Mouse (Mus musculus) hindbrain, embryonic 12.5 days (tissue): ENCODE data around the gene Rassf1. TPM values are rescaled to one million over a fixed set of nuclear protein-coding genes. Genes with fewer than 3 reads are reported as not detected.

ENCODE experiments used
- ATAC-seq: fragments of 200-750 bp; cut with Nextera tagmentation; 2 replicates; pipeline ENCODE4 v1.8.0; 2017; ENCODE audit warnings: moderate TSS enrichment; ENCODE audit not compliant: low FRiP score
- H3K27ac ChIP-seq: fragments of 300-500 bp; sonication (generic); 2 replicates; pipeline ENCODE4 v1.5.1; 2016; ENCODE audit warnings: mild to moderate bottlenecking
- H3K27me3 ChIP-seq: fragments of 300-500 bp; sonication (generic); 2 replicates; pipeline ENCODE4 v1.6.1; 2016; ENCODE audit warnings: mild to moderate bottlenecking
- H3K36me3 ChIP-seq: fragments of 300-500 bp; sonication (generic); 2 replicates; pipeline ENCODE4 v1.6.1; 2016; ENCODE audit warnings: mild to moderate bottlenecking
- H3K4me1 ChIP-seq: fragments of 300-500 bp; sonication (generic); 2 replicates; pipeline ENCODE4 v1.6.1; 2016
- H3K4me2 ChIP-seq: fragments of 300-500 bp; sonication (generic); replicated peaks from 2 replicates; pipeline ENCODE4 v1.6.1; 2016; ENCODE audit warnings: mild to moderate bottlenecking
- H3K4me3 ChIP-seq: fragments of 300-500 bp; sonication (generic); 2 replicates; pipeline ENCODE4 v1.5.1; 2016; ENCODE audit warnings: mild to moderate bottlenecking
- H3K9ac ChIP-seq: fragments of 300-500 bp; sonication (generic); 2 replicates; pipeline ENCODE4 v1.6.1; 2016; ENCODE audit warnings: mild to moderate bottlenecking, moderate library complexity
- H3K9me3 ChIP-seq: fragments of 300-500 bp; sonication (generic); replicated peaks from 2 replicates; pipeline ENCODE4 v1.6.1; 2016; ENCODE audit warnings: mild to moderate bottlenecking
- WGBS: fragments of 180-500 bp; shearing (Covaris S2); methylation state at CpG from one replicate; pipeline ENCODE4 v1.1.7; 2016; 5-methylcytosine and 5-hydroxymethylcytosine counted together
- polyA plus RNA-seq: library from polyadenylated mRNA; unstranded; fragments of >200 nt; fragmentation: Nextera tagmentation; extraction: Ambion mirVana; gene quantifications from 2 replicates; pipeline ENCODE4 v1.2.1, GENCODE M21; 2016

Gene Rassf1
- polyA plus RNA-seq, 1 experiment from 2014 or later: 39.9 TPM

- H3K4me1 ChIP-seq: peaks cover 33% of the 10 kb centered on the region
- H3K36me3 ChIP-seq: peaks cover 14% of the 10 kb centered on the region
- no peak for ATAC-seq
- H3K27ac ChIP-seq: no peak within 1 kb of the TSS
- 90% methylated on average over 3 of the region's 3 CpGs for WGBS
- H3K4me2 ChIP-seq: 0 out of 2 replicates have a peak within 1 kb of the TSS, but pooled peaks have one; percentile 97
- H3K4me3 ChIP-seq: no peak within 1 kb of the TSS
- no peaks in the 10 kb centered on the region for H3K9me3 ChIP-seq
- H3K27me3 ChIP-seq: no peaks in the 10 kb centered on the region
- H3K9ac ChIP-seq: no peak within 1 kb of the TSS
Measured at GRCm38 (mm10) chr9:107578587-107578986, 27.2 kb downstream of the Rassf1 start, which contains the start of gene Naa80. Gene Naa80 (plus strand): TSS chr9:107578887.

- WGBS: 94% methylated on average over 14 of the region's 14 CpGs
- Histone ChIP-seq H3K4me2 (0 out of 2 replicates have a peak overlapping the region, but pooled peaks have one; percentile 97), H3K9me3 (no peaks in the 10 kb centered on the region), H3K27me3 (no peaks in the 10 kb centered on the region), H3K4me1 (peaks cover 33% of the 10 kb centered on the region), H3K9ac (no peak overlapping the region), H3K27ac (no peak overlapping the region), H3K4me3 (no peak overlapping the region), H3K36me3 (peaks cover 14% of the 10 kb centered on the region)
- ATAC-seq: no peak
Measured at GRCm38 (mm10) chr9:107579023-107579900, 27.9 kb downstream of the Rassf1 start.

- peaks cover 9% of the 10 kb centered on the region for H3K36me3 ChIP-seq
- H3K27ac ChIP-seq: peak within 1 kb of the TSS; percentile 84
- ATAC-seq: peak; percentile 76
- under 1% methylated on average over 32 of the region's 32 CpGs for WGBS
- peak within 1 kb of the TSS; percentile 97 for H3K4me2 ChIP-seq
- H3K4me1 ChIP-seq: peaks cover 33% of the 10 kb centered on the region
- H3K9me3 ChIP-seq: no peaks in the 10 kb centered on the region
- H3K4me3 ChIP-seq: peak within 1 kb of the TSS; percentile 63
- no peaks in the 10 kb centered on the region for H3K27me3 ChIP-seq
- peak within 1 kb of the TSS; percentile 79 for H3K9ac ChIP-seq
Measured at GRCm38 (mm10) chr9:107580501-107581317, 29.4 kb downstream of the Rassf1 start, which contains the start of gene Hyal3. Gene Hyal3 (plus strand): TSS chr9:107580818.

- no peaks in the 10 kb centered on the region for H3K9me3 ChIP-seq
- H3K36me3 ChIP-seq: peaks cover 9% of the 10 kb centered on the region
- 78% methylated on average over 4 of the region's 4 CpGs for WGBS
- peak overlapping the region; percentile 84; the same call in 1 of the 2 replicates for H3K27ac ChIP-seq
- peaks cover 30% of the 10 kb centered on the region for H3K4me1 ChIP-seq
- H3K27me3 ChIP-seq: no peaks in the 10 kb centered on the region
- H3K4me2 ChIP-seq: peak overlapping the region; percentile 97
- H3K9ac ChIP-seq: peak overlapping the region; percentile 79; the same call in 1 of the 2 replicates
- ATAC-seq: no peak
- peak overlapping the region; percentile 63 for H3K4me3 ChIP-seq
Measured at GRCm38 (mm10) chr9:107581584-107581983, 30.2 kb downstream of the Rassf1 start.

GRCm38 (mm10) chr9:107582509-107583062 lies 31.2 kb downstream of the Rassf1 start:
- H3K4me3 ChIP-seq: no peak overlapping the region
- H3K9ac ChIP-seq: no peak overlapping the region
- no peak overlapping the region for H3K27ac ChIP-seq
- no peaks in the 10 kb centered on the region for H3K9me3 ChIP-seq
- no peaks in the 10 kb centered on the region for H3K27me3 ChIP-seq
- no peak overlapping the region for H3K4me2 ChIP-seq
- WGBS: 87% methylated on average over 7 of the region's 7 CpGs
- peaks cover 22% of the 10 kb centered on the region for H3K4me1 ChIP-seq
- no peak for ATAC-seq
- H3K36me3 ChIP-seq: peaks cover 9% of the 10 kb centered on the region

- H3K4me3 ChIP-seq: no peak overlapping the region
- no peaks in the 10 kb centered on the region for H3K9me3 ChIP-seq
- peaks cover 25% of the 10 kb centered on the region for H3K4me1 ChIP-seq
- no peak overlapping the region for H3K27ac ChIP-seq
- no peak overlapping the region for H3K4me2 ChIP-seq
- ATAC-seq: no peak
- peaks cover 9% of the 10 kb centered on the region for H3K36me3 ChIP-seq
- no peak overlapping the region for H3K9ac ChIP-seq
- no peaks in the 10 kb centered on the region for H3K27me3 ChIP-seq
- 94% methylated on average over 14 of the region's 14 CpGs for WGBS
Measured at GRCm38 (mm10) chr9:107583174-107583573, 31.8 kb downstream of the Rassf1 start.

GRCm38 (mm10) chr9:107586504-107586903 lies 35.1 kb downstream of the Rassf1 start:
- no peak overlapping the region for H3K4me3 ChIP-seq
- no peak for ATAC-seq
- WGBS: 91% methylated on average over 5 of the region's 5 CpGs
- H3K27ac ChIP-seq: no peak overlapping the region
- no peak overlapping the region for H3K9ac ChIP-seq
- no peak overlapping the region for H3K4me2 ChIP-seq
- H3K9me3 ChIP-seq: no peaks in the 10 kb centered on the region
- H3K4me1 ChIP-seq: peaks cover 18% of the 10 kb centered on the region
- H3K36me3 ChIP-seq: peaks cover 27% of the 10 kb centered on the region
- H3K27me3 ChIP-seq: no peaks in the 10 kb centered on the region

- Histone ChIP-seq H3K9ac (peak within 1 kb of the TSS; percentile 61), H3K4me3 (peak within 1 kb of the TSS; percentile 60), H3K4me1 (peaks cover 13% of the 10 kb centered on the region), H3K4me2 (peak within 1 kb of the TSS; percentile 86), H3K36me3 (peaks cover 34% of the 10 kb centered on the region), H3K9me3 (no peaks in the 10 kb centered on the region), H3K27ac (no peak within 1 kb of the TSS), H3K27me3 (no peaks in the 10 kb centered on the region)
- ATAC-seq: peak; percentile 98
- WGBS: 14% methylated on average over 46 of the region's 46 CpGs
Measured at GRCm38 (mm10) chr9:107586974-107587832, 35.8 kb downstream of the Rassf1 start, which contains the start of gene Ifrd2. Gene Ifrd2 (plus strand): TSS chr9:107587642.

- Histone ChIP-seq H3K4me3 (peak overlapping the region; percentile 60), H3K9me3 (no peaks in the 10 kb centered on the region), H3K27me3 (no peaks in the 10 kb centered on the region), H3K4me1 (peaks cover 13% of the 10 kb centered on the region), H3K9ac (peak overlapping the region; percentile 61), H3K36me3 (peaks cover 42% of the 10 kb centered on the region), H3K4me2 (peak overlapping the region; percentile 86), H3K27ac (no peak overlapping the region)
- WGBS: 7% methylated on average over 33 of the region's 33 CpGs
- ATAC-seq: no peak; the same call in 1 of the 2 replicates
Measured at GRCm38 (mm10) chr9:107587833-107588639, 36.7 kb downstream of the Rassf1 start.

- Histone ChIP-seq H3K4me1 (peaks cover 13% of the 10 kb centered on the region), H3K27ac (no peak overlapping the region), H3K36me3 (peaks cover 41% of the 10 kb centered on the region), H3K9ac (no peak overlapping the region), H3K4me2 (no peak overlapping the region), H3K9me3 (no peaks in the 10 kb centered on the region), H3K27me3 (no peaks in the 10 kb centered on the region), H3K4me3 (no peak overlapping the region)
- WGBS: 92% methylated on average over 25 of the region's 25 CpGs
- no peak for ATAC-seq
Measured at GRCm38 (mm10) chr9:107590058-107590772, 38.9 kb downstream of the Rassf1 start.
